ENCODE assay signal across 29 mouse cellular contexts in the genomic region with DNA sequence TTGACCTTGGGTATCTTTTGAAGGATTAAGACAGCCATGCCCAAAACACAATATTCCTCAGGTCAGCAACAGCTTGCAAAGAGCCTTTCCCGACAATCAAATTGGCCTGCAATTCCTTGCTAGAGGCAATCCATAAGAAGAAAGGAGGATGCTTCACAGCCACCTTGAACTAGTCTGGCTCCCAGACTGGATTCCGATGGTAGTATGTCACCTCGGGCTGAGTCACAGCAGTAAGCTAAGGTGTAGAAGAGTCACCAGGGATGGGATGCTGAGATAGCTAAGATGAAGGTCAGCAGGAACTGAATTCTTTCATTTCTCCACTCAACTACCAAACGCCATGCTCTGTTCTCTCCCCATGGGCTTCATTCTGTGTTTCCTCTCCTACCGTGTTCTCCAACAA. TPM values are rescaled to one million over a fixed set of nuclear protein-coding genes. Genes with fewer than 3 reads are reported as not detected.
DNase-seq lines count a peak whose midpoint lies in the region; ATAC-seq and TF ChIP-seq lines count a peak whose summit lies in the region.
"Had no signal": no experiment of that assay in that cellular context is flagged by ENCODE, and none has a peak within 500 bp of the region (broad histone marks: within the 10 kb centered on the region; RNA-seq: fewer than 3 reads in every experiment).

No protein-coding gene starts in this region.

- DNase-seq in adrenal gland, postnatal 36 days = peak; percentile 30 to 32
- DNase-seq in adrenal gland, postnatal 4 days (ENCODE audit: low spot score in 2 of 2) = no peak
- no peak for DNase-seq in heart, postnatal 14 days
- DNase-seq in 3T3-L1 (ENCODE audit: low read depth, low spot score) (peak; percentile 64), ZHBTc4 (ENCODE audit: low read depth, low spot score) (peak; percentile 15)
- no peak for DNase-seq in thymus, adult 2 months
- DNase-seq: adrenal gland, postnatal 10 days; cerebellum, adult 11-12 months; cerebellum, adult 8-10 months; cerebellum, postnatal 10 days; cerebellum, postnatal 36 days; embryo, embryonic 11 days; gastrocnemius, postnatal 10 days; gastrocnemius, postnatal 36 days; kidney, adult 11 months; kidney, adult 8-10 months had no signal

- ATAC-seq in heart, embryonic 13.5 days (ENCODE audit: extremely low read depth, insufficient number of reproducible peaks, low FRiP score, low TSS enrichment) = no peak
- ATAC-seq: CD4-positive, CD25-positive, alpha-beta regulatory T cell, adult 4 months; forebrain, embryonic 13.5 days; forebrain, embryonic 16.5 days; hindbrain, embryonic 16.5 days; intestine, embryonic 15.5 days had no signal

- peak overlapping the region; percentile 73 for H3K27ac ChIP-seq in heart, embryonic 13.5 days (replicated peaks)
- no peak overlapping the region for H3K27ac ChIP-seq in thymus, adult 2 months (ENCODE audit: control insufficient read depth, insufficient read depth, low read length)
- H3K27ac ChIP-seq: embryonic facial prominence, embryonic 10.5 days; embryonic facial prominence, embryonic 13.5 days; forebrain, embryonic 10.5 days; forebrain, embryonic 13.5 days; hindbrain, embryonic 13.5 days; intestine, embryonic 15.5 days; kidney, embryonic 15.5 days had no signal

- intact Hi-C loops in heart, postnatal 14 days (cut with DNase I) = no loop called here

- no peaks in the 10 kb centered on the region for H3K27me3 ChIP-seq in heart, embryonic 13.5 days (replicated peaks)
- H3K27me3 ChIP-seq in thymus, adult 2 months (ENCODE audit: control insufficient read depth, insufficient read depth, low read length) = no peaks in the 10 kb centered on the region
- H3K27me3 ChIP-seq: embryonic facial prominence, embryonic 13.5 days; hindbrain, embryonic 13.5 days; intestine, embryonic 15.5 days; kidney, embryonic 15.5 days had no signal

- peaks cover 97% of the 10 kb centered on the region for H3K4me1 ChIP-seq in heart, embryonic 13.5 days
- H3K4me1 ChIP-seq in thymus, adult 2 months (replicated peaks; ENCODE audit: control insufficient read depth, insufficient read depth, low read length) = no peaks in the 10 kb centered on the region

- TF ChIP-seq POLR2A in thymus, adult 2 months (IDR thresholded peaks at IDR 0.05; ENCODE audit: control insufficient read depth, extremely low read depth, insufficient read depth, low read length, poor library complexity) = no peak

- H3K9me3 ChIP-seq in heart, embryonic 13.5 days = no peaks in the 10 kb centered on the region
- H3K9me3 ChIP-seq: embryonic facial prominence, embryonic 10.5 days; embryonic facial prominence, embryonic 13.5 days; forebrain, embryonic 10.5 days; forebrain, embryonic 13.5 days; hindbrain, embryonic 13.5 days; intestine, embryonic 15.5 days; kidney, embryonic 15.5 days had no signal

- no peak for TF ChIP-seq CTCF in thymus, adult 2 months (IDR thresholded peaks at IDR 0.05; ENCODE audit: borderline replicate concordance, control insufficient read depth, extremely low read depth, insufficient read depth, low read length, poor library complexity)

- 64% methylated on average over 5 of the region's 5 CpGs for WGBS in heart, embryonic 13.5 days
- 91% methylated on average over 5 of the region's 5 CpGs for WGBS in thymus, adult 2 months

- no peak overlapping the region for H3K9ac ChIP-seq in heart, embryonic 13.5 days
- H3K9ac ChIP-seq: embryonic facial prominence, embryonic 13.5 days; forebrain, embryonic 13.5 days; hindbrain, embryonic 13.5 days; intestine, embryonic 15.5 days; kidney, embryonic 15.5 days had no signal

- H3K4me2 ChIP-seq in heart, embryonic 13.5 days = no peak overlapping the region
- H3K4me2 ChIP-seq: embryonic facial prominence, embryonic 13.5 days; forebrain, embryonic 13.5 days; hindbrain, embryonic 13.5 days; intestine, embryonic 15.5 days; kidney, embryonic 15.5 days had no signal

- peaks cover 12% of the 10 kb centered on the region for H3K36me3 ChIP-seq in heart, embryonic 13.5 days
- H3K36me3 ChIP-seq in thymus, adult 2 months (ENCODE audit: control insufficient read depth, insufficient read depth, low read length) = no peaks in the 10 kb centered on the region
- H3K36me3 ChIP-seq: forebrain, embryonic 10.5 days; hindbrain, embryonic 13.5 days; intestine, embryonic 15.5 days; kidney, embryonic 15.5 days had no signal

- H3K4me3 ChIP-seq in heart, embryonic 13.5 days = no peak overlapping the region
- no peak overlapping the region for H3K4me3 ChIP-seq in thymus, adult 2 months (ENCODE audit: control insufficient read depth, insufficient read depth, low read length)
- H3K4me3 ChIP-seq: embryonic facial prominence, embryonic 10.5 days; embryonic facial prominence, embryonic 13.5 days; forebrain, embryonic 10.5 days; forebrain, embryonic 13.5 days; hindbrain, embryonic 13.5 days; intestine, embryonic 15.5 days; kidney, embryonic 15.5 days had no signal

RNA-seq across cellular contexts. Expression of a gene that starts 13.8 kb away (rescaled TPM):
- 10 to 100 TPM; 19.1 to 25.7 TPM for total RNA-seq in adrenal gland, postnatal 36 days (2021)
- 10 to 100 TPM; 22.8 to 23.0 TPM for total RNA-seq in adrenal gland, postnatal 4 days (2021)
- 9.7 and 9.8 TPM in 2 replicates for polyA plus RNA-seq in heart, embryonic 13.5 days (2015; fragmentation: Nextera tagmentation; extraction: Ambion mirVana)
- total RNA-seq in heart, postnatal 14 days (2021) = 10 to 100 TPM; 33.4 to 35.0 TPM
- polyA plus RNA-seq in thymus, adult 2 months (2012; rRNA removed) = 1.8 and 2.8 TPM in 2 replicates
- total RNA-seq: granulocyte monocyte progenitor cell, adult 5-6 weeks; hematopoietic stem cell, adult 5-6 weeks had no signal
- polyA plus RNA-seq: CD4-positive, CD25-positive, alpha-beta regulatory T cell, adult 4 months had no signal

Comparison
In these comparisons a context has a peak if more than half of its experiments do, and no peak if none do; other contexts are left out.
1. DNase-seq: peak in adrenal gland, postnatal 36 days (2 of 2), 3T3-L1 (single experiment) and ZHBTc4 (single experiment); none in adrenal gland, postnatal 4 days (0 of 2), heart, postnatal 14 days (0 of 2) and thymus, adult 2 months (single experiment).